Mouse (Mus musculus): ENCODE measurements at regions not wholly inside any gene's neighbourhood (a gene's known extent, or its start where the extent isn't known, plus 50 kb on each side); places are given as distances from the start of the nearest gene placed in this dataset.

DNA sequence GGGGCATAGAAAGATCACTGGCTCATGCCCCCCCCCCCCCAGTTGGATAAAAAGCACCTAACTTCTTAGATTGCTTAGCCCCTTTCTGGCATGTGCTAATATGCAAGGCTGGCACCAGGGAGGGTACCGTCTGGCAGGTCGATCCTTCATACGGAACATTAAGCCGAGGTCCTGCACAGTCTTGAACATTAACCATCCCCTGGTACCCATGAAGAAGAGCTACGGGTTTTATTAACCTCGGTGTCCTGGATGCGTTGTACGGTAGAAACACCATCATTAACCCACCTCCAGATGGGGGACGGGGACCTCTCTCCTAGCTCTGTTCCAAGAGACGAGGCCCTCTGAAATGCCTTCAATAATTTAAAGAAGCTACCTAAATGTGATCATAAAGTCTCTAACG, 178.7 kb downstream of the Maf start:
- Histone ChIP-seq H3K4me3 (replicated peaks; ENCODE audit: low read length) (no peak overlapping the region), H3K27ac (replicated peaks; ENCODE audit: low read depth, low read length) (no peak overlapping the region), H3K9ac (ENCODE audit: low read depth, low read length, severe bottlenecking) (no peak overlapping the region), H3K36me3 (ENCODE audit: control insufficient read depth, insufficient read depth, low read length) (no peaks in the 10 kb centered on the region), H3K4me1 (ENCODE audit: control insufficient read depth, insufficient read depth, low read length) (no peaks in the 10 kb centered on the region), H3K4me2 (replicated peaks; ENCODE audit: low read depth, low read length, severe bottlenecking) (no peak overlapping the region), H3K27me3 (ENCODE audit: control insufficient read depth, insufficient read depth, low read length) (no peaks in the 10 kb centered on the region), H3K9me3 (ENCODE audit: control insufficient read depth, low read length) (no peaks in the 10 kb centered on the region)
- ATAC-seq (ENCODE audit: low FRiP score, low read depth) (no peak), DNase-seq (ENCODE audit: low spot score) (no peak)
- no peak for TF ChIP-seq POLR2A (IDR thresholded peaks at IDR 0.05; ENCODE audit: borderline replicate concordance, extremely low read depth, insufficient read depth, insufficient read length)
- WGBS: 86% methylated on average over 11 of the region's 11 CpGs

DNA sequence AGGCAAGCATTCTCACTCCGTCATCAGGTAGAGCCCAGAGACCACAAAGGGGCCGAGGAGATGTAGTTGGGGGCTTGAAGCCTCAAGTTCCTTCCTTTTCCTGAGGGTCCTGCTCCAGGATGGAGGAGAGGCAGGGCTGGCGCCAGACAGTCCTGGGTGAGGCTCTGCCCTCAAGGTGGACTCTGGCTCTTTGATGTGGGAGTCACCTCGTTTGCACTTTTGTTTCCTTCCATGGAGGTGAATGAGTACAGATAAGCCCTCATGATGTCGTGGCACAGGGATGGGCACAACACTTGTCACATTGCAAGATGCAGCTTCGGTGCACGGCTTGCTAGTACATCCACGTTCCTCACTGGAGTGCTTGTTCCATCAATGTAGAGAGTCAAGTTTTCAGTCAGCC, 182.4 kb downstream of the Maf start:
- H3K4me2 ChIP-seq (replicated peaks; ENCODE audit: low read depth, low read length, severe bottlenecking): no peak overlapping the region
- no peak overlapping the region for H3K4me3 ChIP-seq (replicated peaks; ENCODE audit: low read length)
- no peaks in the 10 kb centered on the region for H3K36me3 ChIP-seq (ENCODE audit: control insufficient read depth, insufficient read depth, low read length)
- H3K4me1 ChIP-seq (ENCODE audit: control insufficient read depth, insufficient read depth, low read length): no peaks in the 10 kb centered on the region
- ATAC-seq (ENCODE audit: low FRiP score, low read depth): no peak
- no peak for DNase-seq (ENCODE audit: low spot score)
- H3K9me3 ChIP-seq (ENCODE audit: control insufficient read depth, low read length): no peaks in the 10 kb centered on the region
- no peaks in the 10 kb centered on the region for H3K27me3 ChIP-seq (ENCODE audit: control insufficient read depth, insufficient read depth, low read length)
- no peak overlapping the region for H3K9ac ChIP-seq (ENCODE audit: low read depth, low read length, severe bottlenecking)
- TF ChIP-seq POLR2A (IDR thresholded peaks at IDR 0.05; ENCODE audit: borderline replicate concordance, extremely low read depth, insufficient read depth, insufficient read length): no peak
- 82% methylated on average over 8 of the region's 8 CpGs for WGBS
- H3K27ac ChIP-seq (replicated peaks; ENCODE audit: low read depth, low read length): no peak overlapping the region

DNA sequence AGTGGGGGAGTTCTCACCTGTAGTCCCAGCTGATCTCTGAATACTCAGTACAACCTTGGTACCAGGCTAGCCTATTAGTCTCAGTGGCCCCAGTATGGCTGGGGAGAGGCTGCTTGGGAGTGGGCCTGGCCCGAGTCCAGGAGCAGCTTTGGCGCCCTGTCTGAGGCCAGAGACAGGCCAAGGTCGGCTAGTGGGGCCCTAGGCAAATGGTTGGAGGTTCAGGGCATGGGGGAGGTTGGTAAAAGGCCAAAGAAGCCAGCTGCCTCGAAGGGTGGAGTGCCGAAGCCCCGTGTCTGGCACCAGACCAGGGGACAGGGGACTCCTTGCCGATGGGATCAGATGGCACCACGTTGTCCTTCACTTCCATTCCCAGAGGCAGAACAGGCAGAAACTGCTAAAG, 182.9 kb downstream of the Maf start:
- no peak for ATAC-seq (ENCODE audit: low FRiP score, low read depth)
- Histone ChIP-seq H3K27me3 (ENCODE audit: control insufficient read depth, insufficient read depth, low read length) (no peaks in the 10 kb centered on the region), H3K4me1 (ENCODE audit: control insufficient read depth, insufficient read depth, low read length) (no peaks in the 10 kb centered on the region), H3K4me3 (replicated peaks; ENCODE audit: low read length) (no peak overlapping the region), H3K27ac (replicated peaks; ENCODE audit: low read depth, low read length) (no peak overlapping the region), H3K36me3 (ENCODE audit: control insufficient read depth, insufficient read depth, low read length) (no peaks in the 10 kb centered on the region), H3K9ac (ENCODE audit: low read depth, low read length, severe bottlenecking) (no peak overlapping the region), H3K4me2 (replicated peaks; ENCODE audit: low read depth, low read length, severe bottlenecking) (no peak overlapping the region), H3K9me3 (ENCODE audit: control insufficient read depth, low read length) (no peaks in the 10 kb centered on the region)
- DNase-seq (ENCODE audit: low spot score): no peak
- no peak for TF ChIP-seq POLR2A (IDR thresholded peaks at IDR 0.05; ENCODE audit: borderline replicate concordance, extremely low read depth, insufficient read depth, insufficient read length)
- 74% methylated on average over 8 of the region's 8 CpGs for WGBS

- Histone ChIP-seq H3K4me3 (replicated peaks; ENCODE audit: low read length) (no peak overlapping the region), H3K36me3 (ENCODE audit: control insufficient read depth, insufficient read depth, low read length) (no peaks in the 10 kb centered on the region), H3K27ac (replicated peaks; ENCODE audit: low read depth, low read length) (no peak overlapping the region), H3K9ac (ENCODE audit: low read depth, low read length, severe bottlenecking) (no peak overlapping the region), H3K27me3 (ENCODE audit: control insufficient read depth, insufficient read depth, low read length) (no peaks in the 10 kb centered on the region), H3K9me3 (ENCODE audit: control insufficient read depth, low read length) (no peaks in the 10 kb centered on the region), H3K4me2 (replicated peaks; ENCODE audit: low read depth, low read length, severe bottlenecking) (no peak overlapping the region), H3K4me1 (ENCODE audit: control insufficient read depth, insufficient read depth, low read length) (no peaks in the 10 kb centered on the region)
- 75% methylated on average over 5 of the region's 5 CpGs for WGBS
- ATAC-seq (ENCODE audit: low FRiP score, low read depth) (no peak), DNase-seq (ENCODE audit: low spot score) (no peak)
- no peak for TF ChIP-seq POLR2A (IDR thresholded peaks at IDR 0.05; ENCODE audit: borderline replicate concordance, extremely low read depth, insufficient read depth, insufficient read length)
Measured at GRCm38 (mm10) chr8:115522527-115522926, 185.1 kb downstream of the Maf start.

- Histone ChIP-seq H3K9me3 (ENCODE audit: control insufficient read depth, low read length) (no peaks in the 10 kb centered on the region), H3K27ac (replicated peaks; ENCODE audit: low read depth, low read length) (no peak overlapping the region), H3K9ac (ENCODE audit: low read depth, low read length, severe bottlenecking) (no peak overlapping the region), H3K4me2 (replicated peaks; ENCODE audit: low read depth, low read length, severe bottlenecking) (no peak overlapping the region), H3K36me3 (ENCODE audit: control insufficient read depth, insufficient read depth, low read length) (no peaks in the 10 kb centered on the region), H3K4me3 (replicated peaks; ENCODE audit: low read length) (no peak overlapping the region), H3K4me1 (ENCODE audit: control insufficient read depth, insufficient read depth, low read length) (no peaks in the 10 kb centered on the region), H3K27me3 (ENCODE audit: control insufficient read depth, insufficient read depth, low read length) (no peaks in the 10 kb centered on the region)
- TF ChIP-seq POLR2A (IDR thresholded peaks at IDR 0.05; ENCODE audit: borderline replicate concordance, extremely low read depth, insufficient read depth, insufficient read length): no peak
- DNase-seq (ENCODE audit: low spot score) (no peak), ATAC-seq (ENCODE audit: low FRiP score, low read depth) (no peak)
- 63% methylated on average over 4 of the region's 4 CpGs for WGBS
Measured at GRCm38 (mm10) chr8:115515647-115516046, 191.9 kb downstream of the Maf start.

DNA sequence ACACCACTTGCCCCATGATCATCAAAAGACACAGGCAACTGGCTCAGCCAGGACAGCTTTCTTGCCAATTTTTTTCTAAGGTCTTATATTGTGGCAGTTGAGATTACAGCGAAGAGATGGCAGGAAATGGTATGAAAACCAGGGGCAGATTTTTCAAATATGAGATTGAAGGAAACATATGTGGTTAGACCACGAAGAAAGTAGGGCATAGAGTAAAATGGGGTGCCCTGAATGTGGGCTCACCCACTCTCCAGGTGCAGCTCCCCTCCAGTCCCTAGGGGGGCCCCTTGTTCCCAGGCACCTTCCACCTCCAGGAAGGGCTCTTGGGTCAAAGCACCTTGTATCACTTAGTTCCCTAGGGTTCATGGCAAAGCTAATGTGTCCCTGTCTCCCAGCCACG, 193.1 kb downstream of the Maf start:
- no peaks in the 10 kb centered on the region for H3K36me3 ChIP-seq (ENCODE audit: control insufficient read depth, insufficient read depth, low read length)
- no peaks in the 10 kb centered on the region for H3K9me3 ChIP-seq (ENCODE audit: control insufficient read depth, low read length)
- WGBS: 73% methylated on average over 3 of the region's 3 CpGs
- peaks cover 8% of the 10 kb centered on the region; the same call in 1 of the 2 replicates for H3K4me1 ChIP-seq (ENCODE audit: control insufficient read depth, insufficient read depth, low read length)
- no peaks in the 10 kb centered on the region for H3K27me3 ChIP-seq (ENCODE audit: control insufficient read depth, insufficient read depth, low read length)
- DNase-seq (ENCODE audit: low spot score) (no peak), ATAC-seq (ENCODE audit: low FRiP score, low read depth) (no peak)
- H3K9ac ChIP-seq (ENCODE audit: low read depth, low read length, severe bottlenecking): no peak overlapping the region
- no peak overlapping the region for H3K4me3 ChIP-seq (replicated peaks; ENCODE audit: low read length)
- no peak overlapping the region for H3K4me2 ChIP-seq (replicated peaks; ENCODE audit: low read depth, low read length, severe bottlenecking)
- H3K27ac ChIP-seq (replicated peaks; ENCODE audit: low read depth, low read length): no peak overlapping the region
- no peak for TF ChIP-seq POLR2A (IDR thresholded peaks at IDR 0.05; ENCODE audit: borderline replicate concordance, extremely low read depth, insufficient read depth, insufficient read length)

Measured in limb, embryonic 14.5 days (tissue).